Mouse (Mus musculus): Measurements from ENCODE around the gene Slc35d2.

The Slc35d2 gene

GRCm38 (mm10) chr13:64110421-64110820 lies 18.7 kb downstream of the Slc35d2 start:
- DNase-seq (ENCODE audit: low spot score in 2 of 2), result no peak

- DNase-seq (ENCODE audit: low spot score in 2 of 2), result no peak
Measured at GRCm38 (mm10) chr13:64108381-64108850, 20.8 kb downstream of the Slc35d2 start.

- DNase-seq (ENCODE audit: low spot score in 2 of 2), result no peak
Measured at GRCm38 (mm10) chr13:64107535-64107934, 21.6 kb downstream of the Slc35d2 start.

- DNase-seq (ENCODE audit: low spot score in 2 of 2), result no peak
Measured at GRCm38 (mm10) chr13:64107105-64107504, 22.1 kb downstream of the Slc35d2 start.

GRCm38 (mm10) chr13:64105690-64106089 lies 23.5 kb downstream of the Slc35d2 start:
- no peak for DNase-seq (ENCODE audit: low spot score in 2 of 2)

- DNase-seq (ENCODE audit: low spot score in 2 of 2), result peak in 1 of 2 experiments; percentile 27
Measured at GRCm38 (mm10) chr13:64100186-64100585, 29.0 kb downstream of the Slc35d2 start.

GRCm38 (mm10) chr13:64098992-64099391 lies 30.2 kb downstream of the Slc35d2 start:
- peak in 1 of 2 experiments; percentile 14 for DNase-seq (ENCODE audit: low spot score in 2 of 2)

- peak in 1 of 2 experiments; percentile 52 for DNase-seq (ENCODE audit: low spot score in 2 of 2)
Measured at GRCm38 (mm10) chr13:64093341-64093740, 35.8 kb downstream of the Slc35d2 start.

- no peak for DNase-seq (ENCODE audit: low spot score in 2 of 2)
Measured at GRCm38 (mm10) chr13:64092752-64093151, 36.4 kb downstream of the Slc35d2 start.

- no peak for DNase-seq (ENCODE audit: low spot score in 2 of 2)
Measured at GRCm38 (mm10) chr13:64092141-64092540, 37.0 kb downstream of the Slc35d2 start.

GRCm38 (mm10) chr13:64091006-64091405 lies 38.2 kb downstream of the Slc35d2 start:
- no peak for DNase-seq (ENCODE audit: low spot score in 2 of 2)

GRCm38 (mm10) chr13:64090278-64090677 lies 38.9 kb downstream of the Slc35d2 start:
- DNase-seq (ENCODE audit: low spot score in 2 of 2), result no peak

- no peak for DNase-seq (ENCODE audit: low spot score in 2 of 2)
Measured at GRCm38 (mm10) chr13:64089130-64089529, 40.0 kb downstream of the Slc35d2 start, which contains the start of gene Hsd17b3. Gene Hsd17b3 (minus strand): TSS chr13:64089230.

GRCm38 (mm10) chr13:64088057-64088456 lies 41.1 kb downstream of the Slc35d2 start:
- no peak for DNase-seq (ENCODE audit: low spot score in 2 of 2)

GRCm38 (mm10) chr13:64086036-64086435 lies 43.1 kb downstream of the Slc35d2 start:
- DNase-seq (ENCODE audit: low spot score in 2 of 2), result no peak

GRCm38 (mm10) chr13:64083331-64083730 lies 45.8 kb downstream of the Slc35d2 start:
- DNase-seq (ENCODE audit: low spot score in 2 of 2), result no peak

- no peak for DNase-seq (ENCODE audit: low spot score in 2 of 2)
Measured at GRCm38 (mm10) chr13:64081012-64081919, 47.9 kb downstream of the Slc35d2 start.

GRCm38 (mm10) chr13:64077591-64077990 lies 51.6 kb downstream of the Slc35d2 start:
- no peak for DNase-seq (ENCODE audit: low spot score in 2 of 2)

- no peak for DNase-seq (ENCODE audit: low spot score in 2 of 2)
Measured at GRCm38 (mm10) chr13:64076074-64076473, 53.1 kb downstream of the Slc35d2 start.

GRCm38 (mm10) chr13:64066653-64067052 lies 62.5 kb downstream of the Slc35d2 start:
- DNase-seq (ENCODE audit: low spot score in 2 of 2), result no peak

- DNase-seq (ENCODE audit: low spot score in 2 of 2), result no peak
Measured at GRCm38 (mm10) chr13:64064276-64064675, 64.9 kb downstream of the Slc35d2 start.

GRCm38 (mm10) chr13:64060935-64061506 lies 68.1 kb downstream of the Slc35d2 start:
- DNase-seq (ENCODE audit: low spot score in 2 of 2), result no peak

- DNase-seq (ENCODE audit: low spot score in 2 of 2), result no peak
Measured at GRCm38 (mm10) chr13:64053959-64054358, 75.2 kb downstream of the Slc35d2 start.

Measured in spleen, postnatal 14 days (tissue).